Mouse (Mus musculus): ENCODE measurements around the gene Tmpo.

Gene Tmpo

GRCm38 (mm10) chr10:91162511-91163163 is 18.5 kb downstream of the Tmpo start:
- DNase-seq (ENCODE audit: extremely low read depth, insufficient read length, low spot score), result no peak

GRCm38 (mm10) chr10:91162077-91162476 is 19.0 kb downstream of the Tmpo start:
- no peak for DNase-seq (ENCODE audit: extremely low read depth, insufficient read length, low spot score)

DNA sequence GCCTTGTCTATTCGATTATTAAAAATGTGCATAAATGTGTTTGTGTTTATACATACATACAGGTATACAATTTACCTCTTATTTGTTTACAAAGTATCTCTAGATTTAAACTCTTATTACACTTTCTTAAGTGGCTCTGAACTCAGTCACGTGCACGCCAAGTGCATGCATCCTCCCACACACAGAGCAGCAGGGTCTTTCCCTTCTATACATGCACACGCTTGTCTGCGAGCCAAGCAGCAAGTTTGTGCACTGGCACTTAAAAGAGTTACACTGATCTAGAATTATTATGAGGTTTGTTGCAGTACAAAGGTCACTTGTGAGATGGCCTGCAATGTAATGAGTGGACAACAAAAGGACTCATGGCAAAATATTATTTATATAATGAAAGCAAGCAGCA is 20.1 kb downstream of the Tmpo start:
- no peak for DNase-seq (ENCODE audit: extremely low read depth, insufficient read length, low spot score)

DNA sequence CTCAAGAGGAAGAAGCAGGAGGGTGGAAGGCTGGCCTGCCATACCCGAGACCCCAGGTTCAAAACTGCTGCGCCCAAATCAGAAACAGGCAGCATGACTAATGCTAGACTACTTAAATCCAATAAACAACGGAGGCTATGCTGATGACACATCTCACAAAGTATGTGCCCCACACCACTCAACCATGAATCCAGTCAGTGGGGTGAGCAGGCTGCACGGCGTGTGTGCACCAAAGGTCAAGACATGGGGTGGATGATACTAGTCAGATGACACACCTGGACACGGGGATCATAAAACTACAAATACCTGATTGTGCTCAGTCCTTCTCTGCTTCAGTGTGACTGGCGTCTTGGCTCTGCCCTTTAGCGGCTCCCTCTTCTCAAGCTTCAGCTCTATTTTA is 22.7 kb downstream of the Tmpo start:
- DNase-seq (ENCODE audit: extremely low read depth, insufficient read length, low spot score), result peak; percentile 77

GRCm38 (mm10) chr10:91156338-91156737 is 24.8 kb downstream of the Tmpo start:
- DNase-seq (ENCODE audit: extremely low read depth, insufficient read length, low spot score), result no peak

GRCm38 (mm10) chr10:91153894-91154503 is 27.1 kb downstream of the Tmpo start:
- DNase-seq (ENCODE audit: extremely low read depth, insufficient read length, low spot score), result no peak

DNA sequence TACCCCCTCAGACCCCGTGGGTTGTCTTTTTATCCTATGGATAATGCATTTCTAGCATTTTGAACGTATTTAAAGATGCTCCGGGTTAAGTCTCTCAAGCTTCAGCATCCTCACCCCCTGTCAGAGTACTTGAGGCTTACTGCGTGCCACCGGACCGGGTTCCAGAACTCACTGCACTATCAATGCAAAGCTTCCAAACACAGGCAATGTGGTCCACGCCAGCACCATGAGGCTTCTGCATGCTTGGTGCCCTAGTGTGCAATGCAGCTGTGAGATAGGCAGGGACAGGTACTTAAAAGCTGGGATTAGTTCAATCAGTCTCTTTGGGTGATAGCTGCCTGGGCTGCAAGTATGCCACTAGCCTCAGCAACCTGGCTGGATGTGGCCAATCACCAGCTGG is 35.7 kb downstream of the Tmpo start:
- no peak for DNase-seq (ENCODE audit: extremely low read depth, insufficient read length, low spot score)

GRCm38 (mm10) chr10:91143313-91144230 is 37.5 kb downstream of the Tmpo start:
- no peak for DNase-seq (ENCODE audit: extremely low read depth, insufficient read length, low spot score)

DNA sequence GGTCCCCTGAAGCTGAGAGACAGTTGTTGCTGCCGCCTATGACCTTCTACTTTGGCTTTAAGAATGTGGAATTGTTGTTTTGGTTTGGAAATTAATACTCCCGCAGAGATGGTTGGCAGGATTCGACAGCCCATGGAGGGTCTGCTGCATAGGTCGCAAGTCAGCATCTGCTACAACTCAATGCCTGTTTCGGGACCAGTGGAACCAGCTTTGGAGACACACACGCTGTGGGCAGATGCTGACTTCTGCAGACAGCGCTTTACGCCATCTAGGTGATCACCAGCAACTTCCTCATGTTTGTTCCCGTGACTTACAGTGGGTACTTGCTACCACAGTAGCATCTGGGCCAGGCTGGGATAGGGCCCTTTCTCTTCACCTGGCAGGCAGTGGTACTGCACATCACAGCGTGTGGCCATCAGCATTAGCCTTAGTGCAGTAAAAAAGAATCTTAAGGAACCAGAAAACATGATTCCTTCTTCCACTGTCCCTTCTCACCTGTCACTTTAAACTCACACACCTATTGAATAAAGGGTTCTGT is 38.4 kb downstream of the Tmpo start:
- no peak for DNase-seq (ENCODE audit: extremely low read depth, insufficient read length, low spot score)

- peak; percentile 51 for DNase-seq (ENCODE audit: extremely low read depth, insufficient read length, low spot score)
These were observed 39.6 kb downstream of the Tmpo start for GRCm38 (mm10) chr10:91141564-91141963.

DNA sequence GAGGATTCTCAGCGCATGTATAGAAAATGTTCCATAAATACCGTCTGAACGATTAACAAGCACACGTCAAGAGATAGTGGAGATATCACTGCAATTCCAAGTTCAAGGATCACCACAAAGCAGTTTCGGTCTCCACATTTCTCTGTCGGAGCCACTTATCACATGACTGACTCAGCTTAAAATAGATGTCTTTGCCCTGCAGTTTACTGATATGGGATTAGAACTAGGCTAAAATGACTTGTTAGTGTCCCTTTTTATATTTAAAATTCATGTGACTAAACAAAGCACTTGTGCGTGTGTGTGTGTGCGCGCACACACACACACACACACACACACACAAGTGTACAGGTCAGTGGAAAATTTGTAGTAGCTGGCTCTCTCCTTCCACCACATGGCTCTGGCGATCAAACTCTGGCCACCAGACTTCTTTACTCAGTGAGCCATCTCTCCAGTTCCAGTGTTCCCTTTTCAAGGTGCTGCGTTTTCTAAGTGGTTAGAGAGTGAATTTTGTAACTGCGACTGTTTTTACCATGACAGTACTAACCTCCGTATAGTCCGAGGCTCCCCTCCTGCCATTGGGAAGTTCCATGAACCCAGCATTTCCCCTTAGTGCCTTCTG is 41.9 kb downstream of the Tmpo start:
- DNase-seq (ENCODE audit: extremely low read depth, insufficient read length, low spot score), result no peak

DNA sequence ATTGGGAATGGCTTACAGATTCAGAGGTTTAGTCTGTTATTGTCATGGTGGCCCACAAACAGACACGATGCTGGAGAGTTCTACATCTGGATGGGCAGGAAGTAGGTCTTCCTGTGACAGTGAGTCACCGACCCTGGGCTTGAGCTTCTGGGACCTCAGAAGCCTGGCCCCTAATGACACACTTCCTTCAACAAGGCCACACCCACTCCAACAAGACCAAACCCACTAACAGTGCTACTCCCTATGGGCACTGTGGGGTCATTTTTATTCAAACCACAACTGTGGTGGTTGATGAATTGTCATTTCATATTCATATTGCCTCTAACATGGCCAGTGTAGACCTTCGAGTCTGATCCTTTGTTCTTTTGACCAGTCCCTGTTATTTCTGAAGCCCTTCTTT is 42.8 kb downstream of the Tmpo start:
- peak; percentile 73 for DNase-seq (ENCODE audit: extremely low read depth, insufficient read length, low spot score)

GRCm38 (mm10) chr10:91137400-91137799 is 43.7 kb downstream of the Tmpo start:
- DNase-seq (ENCODE audit: extremely low read depth, insufficient read length, low spot score), result no peak

DNA sequence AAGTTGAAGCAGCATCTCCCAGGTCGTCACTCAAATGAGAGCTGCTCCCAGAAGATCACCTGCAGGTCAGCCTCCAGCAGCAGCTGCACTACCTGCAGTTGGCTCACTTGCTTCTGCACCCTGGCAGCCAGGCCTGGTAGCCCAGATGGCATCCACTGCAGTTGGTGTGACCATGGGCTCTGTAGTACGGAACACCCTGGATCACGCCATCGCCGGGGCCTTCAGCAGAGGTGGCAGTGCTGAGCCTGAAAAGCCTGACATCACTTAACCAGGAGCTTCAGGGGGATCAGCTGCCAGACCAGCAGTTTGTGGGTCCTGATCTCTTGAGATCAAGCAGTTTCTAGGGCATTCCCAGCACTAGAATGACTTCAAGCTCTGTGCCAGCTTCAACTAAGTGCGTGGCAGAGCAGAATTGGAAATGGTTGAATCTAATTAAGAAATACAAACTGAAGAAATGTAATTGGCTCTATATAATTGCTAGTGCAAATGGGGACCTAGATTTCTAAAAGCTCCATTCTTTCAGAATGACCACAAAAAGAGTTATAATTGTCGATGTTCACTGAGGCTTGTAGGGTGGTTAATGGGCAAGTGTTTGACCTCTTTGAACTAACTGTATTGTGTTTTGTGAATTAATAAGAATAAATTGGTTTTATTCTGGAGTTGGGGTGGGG is 45.7 kb downstream of the Tmpo start:
- no peak for DNase-seq (ENCODE audit: extremely low read depth, insufficient read length, low spot score)

GRCm38 (mm10) chr10:91131565-91131964 is 49.5 kb downstream of the Tmpo start:
- DNase-seq (ENCODE audit: extremely low read depth, insufficient read length, low spot score), result no peak

DNA sequence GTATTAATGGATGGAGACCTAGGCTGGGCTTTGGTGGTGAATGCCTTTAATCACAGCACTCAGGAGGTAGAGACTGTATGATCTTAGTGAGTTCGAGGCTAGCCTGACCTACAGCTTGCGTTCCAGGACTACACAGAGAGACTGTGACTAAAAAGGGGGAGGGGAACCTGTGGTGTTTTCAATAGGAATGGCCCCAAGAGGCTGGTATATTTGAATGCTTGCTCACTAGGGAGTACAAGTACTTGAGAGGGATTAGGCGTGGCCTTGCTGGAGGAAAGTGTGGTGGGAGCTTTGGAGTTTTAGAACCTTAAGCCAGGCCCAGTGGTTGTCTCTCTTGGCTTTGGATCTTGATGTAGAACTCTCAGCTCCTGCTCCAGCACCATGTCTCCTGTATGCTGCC is 50.3 kb downstream of the Tmpo start:
- no peak for DNase-seq (ENCODE audit: extremely low read depth, insufficient read length, low spot score)

GRCm38 (mm10) chr10:91128551-91129160 is 52.5 kb downstream of the Tmpo start:
- no peak for DNase-seq (ENCODE audit: extremely low read depth, insufficient read length, low spot score)

GRCm38 (mm10) chr10:91127395-91127794 is 53.7 kb downstream of the Tmpo start:
- DNase-seq (ENCODE audit: extremely low read depth, insufficient read length, low spot score), result no peak

DNA sequence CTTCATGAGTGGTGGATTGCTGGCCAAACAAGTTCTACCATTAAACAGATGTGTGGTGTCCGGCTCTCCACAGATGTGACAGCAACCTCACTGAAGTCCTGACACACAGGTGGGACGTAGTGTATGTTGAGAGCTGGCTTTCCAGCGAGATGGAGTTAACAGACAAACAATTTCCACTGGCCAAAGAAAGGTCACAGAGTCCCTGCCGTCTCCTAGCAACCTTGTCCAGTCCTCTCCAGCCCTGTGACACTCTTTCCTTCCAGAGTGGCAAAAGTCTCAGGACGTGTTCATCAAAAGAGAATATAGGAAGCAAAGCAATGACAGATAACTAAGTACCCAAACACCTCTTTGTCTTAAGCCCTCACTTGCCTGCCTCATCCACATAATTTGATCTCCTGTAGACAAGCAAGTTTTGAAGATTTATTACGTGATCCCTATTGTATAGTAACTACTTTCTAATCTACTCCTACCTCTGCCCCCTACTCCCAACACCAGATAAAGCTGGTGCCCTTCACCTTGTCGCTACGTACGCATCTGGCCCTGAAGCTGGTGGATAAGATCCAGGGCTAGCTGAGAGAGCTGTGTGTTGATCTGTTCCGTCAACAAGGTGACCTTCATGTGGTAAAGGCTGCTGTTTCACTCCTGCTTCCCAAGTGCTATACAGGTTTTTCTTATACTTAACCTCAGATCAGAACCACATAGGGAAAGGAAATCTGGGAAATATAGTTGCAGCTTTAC is 54.3 kb downstream of the Tmpo start:
- no peak for DNase-seq (ENCODE audit: extremely low read depth, insufficient read length, low spot score)
